Mouse (Mus musculus) left cerebral cortex, postnatal 14 days (tissue): ENCODE measurements at regions not wholly inside any gene's neighbourhood (a gene's known extent, or its start where the extent isn't known, plus 50 kb on each side); places are given as distances from the start of the nearest gene placed in this dataset.

Source experiments
- DNase-seq, 2 experiments: peaks; one replicate each; pipeline ENCODE4 v3.0.0; 2021 to 2022; ENCODE audit warnings: low spot score in 2 of 2, mixed read lengths in 1 of 2
- intact Hi-C: fragments of 180-260 bp; cut with DNase I; formaldehyde crosslinking; loops from one replicate; pipeline ENCODE4 v1.15.1; 2025

- intact Hi-C loops, result no loop called here
- DNase-seq, result peak; percentile 4 to 14
These were observed 193.1 kb upstream of the Cnksr2 start for GRCm38 (mm10) chrX:158236206-158236605.

- intact Hi-C loops, result no loop called here
- DNase-seq, result no peak
These were observed 166.1 kb upstream of the Cnksr2 start for GRCm38 (mm10) chrX:158209167-158209566.

GRCm38 (mm10) chrX:158195536-158195935 lies 152.4 kb upstream of the Cnksr2 start:
- intact Hi-C loops, result no loop called here
- DNase-seq, result no peak

- no peak for DNase-seq
- intact Hi-C loops, result no loop called here
These were observed 138.4 kb upstream of the Cnksr2 start for GRCm38 (mm10) chrX:158181486-158181885.

- peak; percentile 5 to 42 for DNase-seq
- intact Hi-C loops, result no loop called here
These were observed 137.3 kb upstream of the Cnksr2 start for GRCm38 (mm10) chrX:158180356-158180755.

- intact Hi-C loops, result no loop called here
- no peak for DNase-seq
These were observed 92.9 kb upstream of the Cnksr2 start for GRCm38 (mm10) chrX:158135870-158136557.

GRCm38 (mm10) chrX:158133526-158133925 lies 90.4 kb upstream of the Cnksr2 start:
- no peak for DNase-seq
- intact Hi-C loops, result no loop called here
